Mouse (Mus musculus) heart, postnatal 0 days (tissue): ENCODE results near the gene Klhl32. TPM values are rescaled to one million over a fixed set of nuclear protein-coding genes. Genes with fewer than 3 reads are reported as not detected.
"Not testable (repeated sequence)": the region's sequence is repeated elsewhere in the genome, so short reads cannot be mapped to it uniquely, and the experiment has no call there.

Experiments
- ATAC-seq: fragments of 200-750 bp; cut with Nextera tagmentation; 2 replicates; pipeline ENCODE4 v1.8.0; 2017; ENCODE audit warnings: low read depth, moderate number of reproducible peaks, moderate library complexity; ENCODE audit not compliant: insufficient read depth
- DNase-seq: peaks from one replicate; pipeline ENCODE4 v3.0.0-alpha.2; 2016; ENCODE audit warnings: low spot score
- H3K27ac ChIP-seq: fragments of 300-500 bp; sonication (generic); 2 replicates; pipeline ENCODE4 v1.5.1; 2014; ENCODE audit warnings: low read depth, mild to moderate bottlenecking
- H3K27me3 ChIP-seq: fragments of 300-500 bp; sonication (generic); 2 replicates; pipeline ENCODE4 v1.6.1; 2014; ENCODE audit warnings: low read length, mixed read lengths; ENCODE audit not compliant: control insufficient read depth, insufficient read depth
- H3K36me3 ChIP-seq: fragments of 300-500 bp; sonication (generic); replicated peaks from 2 replicates; pipeline ENCODE4 v1.6.1; 2014; ENCODE audit warnings: low read length, mixed read lengths; ENCODE audit not compliant: control insufficient read depth, insufficient read depth
- H3K4me1 ChIP-seq: fragments of 300-500 bp; sonication (generic); 2 replicates; pipeline ENCODE4 v1.6.1; 2014; ENCODE audit warnings: antibody characterized with exemption; ENCODE audit not compliant: control insufficient read depth, insufficient read depth
- H3K4me2 ChIP-seq: fragments of 300-500 bp; sonication (generic); 2 replicates; pipeline ENCODE4 v1.6.1; 2014; ENCODE audit warnings: low read depth, mild to moderate bottlenecking, low read length, moderate library complexity
- H3K4me3 ChIP-seq: fragments of 300-500 bp; sonication (generic); 2 replicates; pipeline ENCODE4 v1.5.1; 2014; ENCODE audit warnings: low read depth, low read length
- H3K9ac ChIP-seq: fragments of 300-500 bp; sonication (generic); replicated peaks from 2 replicates; pipeline ENCODE4 v1.6.1; 2014; ENCODE audit warnings: low read depth, low read length, mixed read lengths
- H3K9me3 ChIP-seq: fragments of 300-500 bp; sonication (generic); replicated peaks from 2 replicates; pipeline ENCODE4 v1.6.1; 2016; ENCODE audit warnings: low read length; ENCODE audit not compliant: control insufficient read depth
- CTCF ChIP-seq: IDR thresholded peaks from 2 replicates; pipeline ENCODE4 v1.5.1; 2016; ENCODE audit warnings: antibody characterized with exemption, control low read depth, low read depth
- EP300 ChIP-seq: IDR thresholded peaks from 2 replicates; pipeline ENCODE4 v1.6.1; 2016; ENCODE audit warnings: antibody characterized with exemption, low read depth
- WGBS: fragments of 180-500 bp; shearing (Covaris S2); extraction: QIAGEN DNeasy Blood & Tissue Kit; methylation state at CpG from one replicate; pipeline ENCODE4 v1.1.7; 2014; 5-methylcytosine and 5-hydroxymethylcytosine counted together
- polyA plus RNA-seq: library from polyadenylated mRNA; unstranded; fragments of >200 nt; fragmentation: Nextera tagmentation; extraction: Ambion mirVana; gene quantifications from 2 replicates; pipeline ENCODE4 v1.2.1, GENCODE M21; 2015
- total RNA-seq: library from RNA; depleted of rRNA; stranded (reverse); fragments of >200 nt; gene quantifications from 2 replicates; pipeline ENCODE4 v1.2.3, GENCODE M21; 2014; ENCODE audit warnings: low replicate concordance

The Klhl32 gene
- total and polyA plus RNA-seq, 2 experiments from 2014 or later, result 6.2 to 12.3 TPM

DNA sequence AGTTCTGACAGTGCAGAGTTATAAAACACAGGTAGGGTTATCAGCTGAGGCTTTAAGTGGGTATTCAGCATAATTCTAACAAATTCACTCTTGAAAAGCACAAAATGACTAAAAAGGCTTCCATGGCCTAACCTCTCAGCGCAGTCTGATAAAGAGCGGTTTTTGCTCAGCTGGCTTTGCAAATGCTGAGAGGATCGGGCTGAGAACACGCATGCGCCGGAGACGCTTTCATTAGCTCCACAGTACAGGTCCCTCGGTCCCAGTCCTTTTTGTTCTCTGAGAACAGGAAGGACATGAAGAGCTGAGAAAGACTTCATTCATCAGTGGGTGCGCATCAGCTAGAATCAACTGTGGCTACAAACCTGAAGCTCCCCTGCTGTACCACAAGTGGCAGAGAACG, 180.9 kb downstream of the Klhl32 start:
- no peaks in the 10 kb centered on the region for H3K9me3 ChIP-seq
- 92% methylated on average over 10 of the region's 10 CpGs for WGBS

DNA sequence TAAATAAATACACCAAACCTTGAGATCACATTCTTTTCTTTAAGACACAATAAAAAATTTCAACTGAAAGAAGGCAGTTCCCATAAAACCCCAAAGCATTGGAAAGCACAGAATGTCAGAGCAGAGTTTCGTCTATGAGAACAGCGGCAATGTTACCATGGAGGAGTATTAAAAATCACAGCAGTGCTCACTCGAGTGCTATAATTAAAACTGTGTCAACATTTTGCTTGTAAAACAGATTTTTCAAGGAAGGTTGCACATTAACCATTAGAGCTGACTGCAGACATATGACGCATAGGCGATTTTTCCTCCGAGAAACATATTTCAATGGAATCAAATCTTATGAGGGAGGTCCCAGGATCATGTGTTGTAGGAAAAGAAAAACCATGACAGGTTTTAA, 191.7 kb downstream of the Klhl32 start:
- H3K9ac ChIP-seq, result no peak overlapping the region
- H3K9me3 ChIP-seq, result no peaks in the 10 kb centered on the region
- no peaks in the 10 kb centered on the region for H3K27me3 ChIP-seq
- H3K27ac ChIP-seq, result no peak overlapping the region
- no peak for DNase-seq
- H3K36me3 ChIP-seq, result no peaks in the 10 kb centered on the region
- 89% methylated on average over 6 of the region's 6 CpGs for WGBS
- ATAC-seq, result no peak
- no peak overlapping the region for H3K4me2 ChIP-seq
- no peaks in the 10 kb centered on the region for H3K4me1 ChIP-seq
- TF ChIP-seq EP300, result no peak
- TF ChIP-seq CTCF, result no peak
- no peak overlapping the region for H3K4me3 ChIP-seq

More for the DNA sequence above, 180.9 kb downstream of the Klhl32 start:
- ATAC-seq, result no peak
- H3K27me3 ChIP-seq, result no peaks in the 10 kb centered on the region
- H3K9ac ChIP-seq, result no peak overlapping the region
- no peaks in the 10 kb centered on the region for H3K36me3 ChIP-seq
- H3K4me1 ChIP-seq, result no peaks in the 10 kb centered on the region
- DNase-seq, result no peak
- TF ChIP-seq CTCF (no peak), EP300 (no peak)
- H3K27ac ChIP-seq, result no peak overlapping the region
- H3K4me3 ChIP-seq, result no peak overlapping the region
- no peak overlapping the region for H3K4me2 ChIP-seq

- H3K9me3 ChIP-seq, H3K27me3 ChIP-seq, H3K4me3 ChIP-seq, H3K27ac ChIP-seq, H3K4me2 ChIP-seq, H3K9ac ChIP-seq, DNase-seq, H3K36me3 ChIP-seq, H3K4me1 ChIP-seq, ATAC-seq: not testable (repeated sequence)
- 69% methylated on average over 7 of the region's 8 CpGs for WGBS
Observed at GRCm38 (mm10) chr4:24644735-24645134, 206.2 kb downstream of the Klhl32 start.

DNA sequence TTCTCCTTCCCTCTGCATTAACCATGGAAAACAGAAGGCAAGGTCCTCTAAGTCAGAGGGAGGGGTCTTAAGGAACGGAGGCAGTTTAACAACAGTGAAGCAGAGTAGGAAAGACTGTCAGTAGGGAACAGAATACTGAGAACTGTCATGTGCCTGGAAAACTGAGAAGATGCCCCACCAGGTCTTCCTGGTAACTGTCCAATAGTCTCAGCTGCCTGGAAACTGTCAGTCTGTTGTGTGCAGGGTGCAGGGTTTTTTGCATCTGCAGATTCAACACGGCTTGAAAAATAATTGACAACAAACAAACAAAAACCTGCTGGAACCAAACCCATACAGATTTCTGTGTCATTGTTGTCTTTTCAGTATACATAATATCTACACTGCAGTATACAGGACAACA, 208.6 kb downstream of the Klhl32 start:
- Histone ChIP-seq H3K9ac (no peak overlapping the region), H3K9me3 (no peaks in the 10 kb centered on the region), H3K27ac (no peak overlapping the region), H3K4me2 (no peak overlapping the region), H3K27me3 (no peaks in the 10 kb centered on the region), H3K36me3 (no peaks in the 10 kb centered on the region), H3K4me3 (no peak overlapping the region), H3K4me1 (no peaks in the 10 kb centered on the region)
- WGBS, result 83% methylated on average over 2 of the region's 2 CpGs
- no peak for ATAC-seq
- no peak for DNase-seq
- TF ChIP-seq EP300 (no peak), CTCF (no peak)

DNA sequence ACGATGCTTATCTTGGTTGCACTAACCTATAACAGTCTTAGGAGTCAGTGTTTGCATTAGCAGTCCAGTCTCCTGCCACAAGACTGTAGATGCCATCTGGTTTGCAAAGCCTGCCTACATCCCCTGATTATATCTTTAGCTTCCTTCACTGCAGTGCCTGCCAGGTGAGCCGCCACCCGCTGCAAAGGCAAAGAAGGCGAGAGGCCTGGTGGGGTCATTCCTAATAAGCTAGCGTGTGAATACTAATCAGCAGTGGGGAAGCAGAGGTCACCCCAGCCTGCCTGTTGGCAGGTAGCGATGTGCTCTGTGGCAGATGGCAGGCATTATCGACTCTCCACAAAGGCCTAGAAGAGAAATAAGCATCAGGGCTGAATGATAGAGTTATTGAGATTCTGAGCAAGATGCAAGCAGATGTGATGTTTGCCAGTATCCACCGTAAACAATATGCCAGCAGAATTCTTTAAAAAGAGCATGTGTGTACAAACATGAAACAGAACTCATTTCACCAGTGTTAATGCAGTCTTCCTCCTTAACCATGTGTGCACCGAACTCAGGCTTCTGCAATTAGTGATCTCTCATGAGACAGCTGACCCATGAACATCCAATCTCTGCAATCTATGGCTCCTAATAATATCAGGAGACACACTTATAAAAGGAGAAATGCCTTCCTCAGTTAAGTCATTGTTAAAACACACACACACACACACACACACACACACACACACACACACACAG, 219.6 kb downstream of the Klhl32 start:
- ATAC-seq (no peak), DNase-seq (no peak)
- Histone ChIP-seq H3K36me3 (no peaks in the 10 kb centered on the region), H3K9me3 (no peaks in the 10 kb centered on the region), H3K4me1 (no peaks in the 10 kb centered on the region), H3K4me3 (no peak overlapping the region), H3K4me2 (no peak overlapping the region), H3K27me3 (no peaks in the 10 kb centered on the region), H3K27ac (no peak overlapping the region), H3K9ac (no peak overlapping the region)
- TF ChIP-seq CTCF (no peak), EP300 (no peak)
- WGBS, result 72% methylated on average over 9 of the region's 9 CpGs

DNA sequence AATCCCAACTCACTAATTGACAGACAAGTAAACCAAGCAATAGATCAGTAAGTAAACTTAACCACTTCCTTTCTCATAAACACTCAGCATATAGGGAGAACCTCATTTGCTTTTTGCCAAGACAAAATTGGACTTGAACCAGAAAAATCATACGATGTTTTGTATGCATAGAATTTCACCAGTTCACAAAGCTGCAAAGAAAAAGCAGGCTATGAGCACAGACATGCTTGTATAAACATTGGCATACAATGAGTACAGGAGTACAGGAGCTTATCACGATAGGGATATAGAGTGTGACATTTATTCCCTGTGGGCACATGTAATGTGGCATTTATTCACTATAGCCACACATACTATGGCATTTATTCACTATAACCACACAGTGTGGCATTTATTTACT, 220.5 kb downstream of the Klhl32 start:
- Histone ChIP-seq H3K4me2 (no peak overlapping the region), H3K4me3 (no peak overlapping the region), H3K9ac (no peak overlapping the region), H3K27ac (no peak overlapping the region), H3K27me3 (no peaks in the 10 kb centered on the region), H3K36me3 (no peaks in the 10 kb centered on the region), H3K4me1 (no peaks in the 10 kb centered on the region), H3K9me3 (no peaks in the 10 kb centered on the region)
- ATAC-seq (no peak), DNase-seq (no peak)
- TF ChIP-seq CTCF, result no peak
- no peak for TF ChIP-seq EP300
- 69% methylated on average over 2 of the region's 2 CpGs for WGBS
